Mouse (Mus musculus): ENCODE data around the gene Wnt9a. TPM values are rescaled to one million over a fixed set of nuclear protein-coding genes. Genes with fewer than 3 reads are reported as not detected.

Wnt9a gene
- polyA plus RNA-seq, 1 experiment from 2014 or later = 0.85 TPM

DNA sequence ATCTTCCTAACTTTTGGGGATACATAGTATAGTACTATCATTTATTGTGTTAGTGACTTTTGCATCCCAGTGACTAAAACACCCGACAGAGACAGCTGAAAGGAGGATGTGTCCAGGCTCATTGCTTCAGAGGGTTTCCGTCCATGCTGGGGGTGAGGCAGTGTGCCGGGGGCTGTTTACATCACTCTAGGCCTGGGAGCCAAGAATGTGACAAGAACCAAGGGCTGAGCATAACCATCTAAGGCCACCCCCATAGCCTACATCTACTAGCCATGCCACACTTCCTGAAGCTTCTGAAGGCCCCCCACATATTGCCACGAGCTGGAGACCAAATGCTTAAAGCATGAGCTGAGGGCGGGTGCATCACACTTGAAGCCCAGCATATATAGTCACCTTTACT lies 18.0 kb downstream of the Wnt9a start:
- Histone ChIP-seq H3K4me2 (replicated peaks; ENCODE audit: low read depth, low read length) (no peak overlapping the region), H3K4me1 (ENCODE audit: control insufficient read depth, insufficient read depth, low read length) (no peaks in the 10 kb centered on the region; the same call in 1 of the 2 replicates), H3K27me3 (ENCODE audit: control insufficient read depth, insufficient read depth, low read length) (no peaks in the 10 kb centered on the region), H3K9ac (ENCODE audit: low read depth, low read length) (no peak overlapping the region), H3K36me3 (ENCODE audit: control insufficient read depth, insufficient read depth, low read length) (no peaks in the 10 kb centered on the region), H3K4me3 (ENCODE audit: low read length) (no peak overlapping the region), H3K27ac (ENCODE audit: low read depth, low read length) (no peak overlapping the region), H3K9me3 (ENCODE audit: control insufficient read depth, low read length) (no peaks in the 10 kb centered on the region; the same call in 1 of the 2 replicates)
- 66% methylated on average over 5 of the region's 5 CpGs for WGBS
- no peak for ATAC-seq (ENCODE audit: low FRiP score, low TSS enrichment)

DNA sequence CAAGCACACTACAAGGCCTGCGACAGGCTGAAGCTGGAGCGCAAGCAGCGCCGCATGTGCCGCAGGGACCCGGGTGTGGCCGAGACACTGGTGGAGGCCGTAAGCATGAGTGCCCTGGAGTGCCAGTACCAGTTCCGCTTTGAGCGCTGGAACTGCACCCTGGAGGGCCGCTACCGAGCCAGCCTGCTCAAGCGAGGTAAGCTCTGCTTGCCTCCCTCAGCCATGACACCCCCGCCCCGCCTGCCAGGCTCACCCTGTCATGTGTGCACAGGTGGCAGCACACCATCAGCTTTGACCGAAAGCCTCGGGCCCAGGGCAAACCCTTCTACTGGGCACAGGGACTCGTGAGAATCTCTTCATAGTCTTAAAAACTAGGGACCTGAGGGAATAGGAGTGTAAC lies 20.9 kb downstream of the Wnt9a start:
- no peaks in the 10 kb centered on the region for H3K36me3 ChIP-seq (ENCODE audit: control insufficient read depth, insufficient read depth, low read length)
- 0 out of 2 replicates have a peak, but pooled peaks have one; percentile 5 for ATAC-seq (ENCODE audit: low FRiP score, low TSS enrichment)
- H3K9me3 ChIP-seq (ENCODE audit: control insufficient read depth, low read length) = no peaks in the 10 kb centered on the region
- H3K4me1 ChIP-seq (ENCODE audit: control insufficient read depth, insufficient read depth, low read length) = no peaks in the 10 kb centered on the region; the same call in 1 of the 2 replicates
- H3K4me2 ChIP-seq (replicated peaks; ENCODE audit: low read depth, low read length) = no peak overlapping the region
- 82% methylated on average over 18 of the region's 18 CpGs for WGBS
- H3K27me3 ChIP-seq (ENCODE audit: control insufficient read depth, insufficient read depth, low read length) = no peaks in the 10 kb centered on the region
- no peak overlapping the region for H3K4me3 ChIP-seq (ENCODE audit: low read length)
- H3K9ac ChIP-seq (ENCODE audit: low read depth, low read length) = no peak overlapping the region
- no peak overlapping the region for H3K27ac ChIP-seq (ENCODE audit: low read depth, low read length)

DNA sequence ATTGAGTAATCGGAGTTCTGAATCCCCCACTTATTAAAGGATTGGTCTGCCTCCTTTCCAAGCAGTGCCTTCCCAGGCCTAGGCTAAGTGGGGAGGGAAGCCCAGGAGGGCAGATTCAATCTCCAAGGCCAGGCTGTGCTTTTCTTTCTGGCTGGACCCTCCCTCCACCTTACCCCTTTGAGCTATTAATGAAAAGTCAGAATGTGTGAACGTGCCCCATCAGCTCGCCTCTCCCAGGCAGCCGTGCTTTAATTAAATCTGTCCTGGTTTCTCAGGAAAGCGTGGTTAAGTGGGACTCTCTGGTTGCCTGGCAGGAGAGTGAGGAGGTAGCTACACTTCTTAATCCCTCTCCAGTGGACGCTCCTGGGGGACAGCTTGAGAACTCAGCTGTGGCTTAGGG lies 22.9 kb downstream of the Wnt9a start:
- 37% methylated on average over 6 of the region's 6 CpGs for WGBS
- Histone ChIP-seq H3K27me3 (ENCODE audit: control insufficient read depth, insufficient read depth, low read length) (no peaks in the 10 kb centered on the region), H3K36me3 (ENCODE audit: control insufficient read depth, insufficient read depth, low read length) (no peaks in the 10 kb centered on the region), H3K4me3 (ENCODE audit: low read length) (no peak overlapping the region), H3K4me2 (replicated peaks; ENCODE audit: low read depth, low read length) (no peak overlapping the region), H3K9ac (ENCODE audit: low read depth, low read length) (no peak overlapping the region), H3K4me1 (ENCODE audit: control insufficient read depth, insufficient read depth, low read length) (peaks cover 3% of the 10 kb centered on the region; the same call in 1 of the 2 replicates), H3K9me3 (ENCODE audit: control insufficient read depth, low read length) (no peaks in the 10 kb centered on the region), H3K27ac (ENCODE audit: low read depth, low read length) (no peak overlapping the region)
- 0 out of 2 replicates have a peak, but pooled peaks have one; percentile 13 for ATAC-seq (ENCODE audit: low FRiP score, low TSS enrichment)

DNA sequence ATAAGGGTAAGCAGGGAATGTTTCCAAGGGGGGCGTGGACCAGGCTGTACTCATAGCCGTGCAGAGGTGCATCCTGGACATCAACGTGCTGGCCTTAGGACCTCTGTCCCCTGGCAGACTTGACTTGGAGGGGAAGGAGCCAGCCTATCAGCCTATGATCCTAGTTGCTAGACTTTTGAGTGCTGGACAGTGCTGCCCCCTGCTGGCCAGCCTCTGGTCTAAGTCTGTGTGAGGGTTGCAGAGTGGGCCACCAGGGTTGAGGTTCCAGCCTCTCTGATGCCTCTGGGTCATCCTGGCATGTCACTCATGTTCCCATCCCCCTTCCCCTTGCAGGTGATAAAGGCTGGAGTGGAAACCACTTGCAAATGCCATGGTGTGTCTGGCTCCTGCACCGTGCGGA lies 23.8 kb downstream of the Wnt9a start:
- Histone ChIP-seq H3K9ac (ENCODE audit: low read depth, low read length) (no peak overlapping the region), H3K4me3 (ENCODE audit: low read length) (no peak overlapping the region), H3K4me2 (replicated peaks; ENCODE audit: low read depth, low read length) (no peak overlapping the region), H3K36me3 (ENCODE audit: control insufficient read depth, insufficient read depth, low read length) (no peaks in the 10 kb centered on the region), H3K27me3 (ENCODE audit: control insufficient read depth, insufficient read depth, low read length) (no peaks in the 10 kb centered on the region), H3K4me1 (ENCODE audit: control insufficient read depth, insufficient read depth, low read length) (peaks cover 3% of the 10 kb centered on the region; the same call in 1 of the 2 replicates), H3K9me3 (ENCODE audit: control insufficient read depth, low read length) (no peaks in the 10 kb centered on the region), H3K27ac (ENCODE audit: low read depth, low read length) (no peak overlapping the region)
- WGBS = 52% methylated on average over 5 of the region's 5 CpGs
- ATAC-seq (ENCODE audit: low FRiP score, low TSS enrichment) = peak; percentile 70; the same call in 1 of the 2 replicates

DNA sequence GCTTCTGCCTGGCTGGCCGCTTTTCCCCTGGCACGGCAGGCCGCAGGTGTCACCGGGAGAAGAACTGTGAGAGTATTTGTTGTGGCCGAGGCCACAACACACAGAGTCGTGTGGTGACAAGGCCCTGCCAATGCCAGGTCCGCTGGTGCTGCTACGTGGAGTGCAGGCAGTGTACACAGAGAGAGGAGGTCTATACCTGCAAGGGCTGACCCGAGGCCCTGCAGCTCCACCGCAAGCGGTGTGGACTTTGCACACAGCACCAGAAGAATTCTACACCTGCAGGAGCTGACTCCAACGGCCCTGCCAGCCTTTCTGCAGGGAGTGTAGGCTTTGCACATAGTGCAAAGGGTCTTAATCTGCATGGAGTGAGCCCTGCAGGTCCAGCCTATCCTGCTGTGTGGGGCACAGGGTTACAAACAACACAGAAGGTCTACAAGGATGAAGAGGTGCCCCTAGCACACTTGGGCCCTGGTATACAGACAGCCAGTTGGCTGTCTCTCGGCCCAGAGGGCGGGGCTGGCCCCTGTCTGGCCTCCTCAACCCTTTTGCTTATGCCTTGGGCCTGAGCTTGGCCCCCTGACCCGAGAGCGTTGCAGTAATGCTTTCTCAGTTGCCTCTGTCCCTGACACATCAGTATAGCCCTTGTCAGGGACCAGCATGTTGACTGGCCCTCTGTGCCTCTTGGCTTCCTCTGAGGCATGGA lies 24.6 kb downstream of the Wnt9a start:
- ATAC-seq (ENCODE audit: low FRiP score, low TSS enrichment) = no peak
- no peak overlapping the region for H3K4me2 ChIP-seq (replicated peaks; ENCODE audit: low read depth, low read length)
- peaks cover 6% of the 10 kb centered on the region for H3K4me1 ChIP-seq (ENCODE audit: control insufficient read depth, insufficient read depth, low read length)
- 87% methylated on average over 16 of the region's 16 CpGs for WGBS
- H3K4me3 ChIP-seq (ENCODE audit: low read length) = no peak overlapping the region
- no peaks in the 10 kb centered on the region for H3K27me3 ChIP-seq (ENCODE audit: control insufficient read depth, insufficient read depth, low read length)
- H3K9ac ChIP-seq (ENCODE audit: low read depth, low read length) = no peak overlapping the region
- H3K9me3 ChIP-seq (ENCODE audit: control insufficient read depth, low read length) = no peaks in the 10 kb centered on the region
- H3K27ac ChIP-seq (ENCODE audit: low read depth, low read length) = no peak overlapping the region
- H3K36me3 ChIP-seq (ENCODE audit: control insufficient read depth, insufficient read depth, low read length) = no peaks in the 10 kb centered on the region

GRCm38 (mm10) chr11:59332938-59333337 lies 26.2 kb downstream of the Wnt9a start:
- Histone ChIP-seq H3K4me3 (ENCODE audit: low read length) (no peak overlapping the region), H3K27me3 (ENCODE audit: control insufficient read depth, insufficient read depth, low read length) (no peaks in the 10 kb centered on the region), H3K4me2 (replicated peaks; ENCODE audit: low read depth, low read length) (no peak overlapping the region), H3K27ac (ENCODE audit: low read depth, low read length) (no peak overlapping the region), H3K9ac (ENCODE audit: low read depth, low read length) (no peak overlapping the region), H3K36me3 (ENCODE audit: control insufficient read depth, insufficient read depth, low read length) (no peaks in the 10 kb centered on the region), H3K9me3 (ENCODE audit: control insufficient read depth, low read length) (no peaks in the 10 kb centered on the region), H3K4me1 (ENCODE audit: control insufficient read depth, insufficient read depth, low read length) (peaks cover 10% of the 10 kb centered on the region)
- WGBS = 31% methylated on average over 9 of the region's 9 CpGs
- no peak for ATAC-seq (ENCODE audit: low FRiP score, low TSS enrichment)

GRCm38 (mm10) chr11:59335150-59335549 lies 28.4 kb downstream of the Wnt9a start:
- Histone ChIP-seq H3K36me3 (ENCODE audit: control insufficient read depth, insufficient read depth, low read length) (no peaks in the 10 kb centered on the region), H3K27ac (ENCODE audit: low read depth, low read length) (no peak overlapping the region), H3K27me3 (ENCODE audit: control insufficient read depth, insufficient read depth, low read length) (no peaks in the 10 kb centered on the region), H3K4me3 (ENCODE audit: low read length) (no peak overlapping the region), H3K4me2 (replicated peaks; ENCODE audit: low read depth, low read length) (no peak overlapping the region), H3K4me1 (ENCODE audit: control insufficient read depth, insufficient read depth, low read length) (peaks cover 10% of the 10 kb centered on the region), H3K9ac (ENCODE audit: low read depth, low read length) (no peak overlapping the region), H3K9me3 (ENCODE audit: control insufficient read depth, low read length) (no peaks in the 10 kb centered on the region)
- WGBS = 92% methylated on average over 4 of the region's 4 CpGs
- no peak for ATAC-seq (ENCODE audit: low FRiP score, low TSS enrichment)

DNA sequence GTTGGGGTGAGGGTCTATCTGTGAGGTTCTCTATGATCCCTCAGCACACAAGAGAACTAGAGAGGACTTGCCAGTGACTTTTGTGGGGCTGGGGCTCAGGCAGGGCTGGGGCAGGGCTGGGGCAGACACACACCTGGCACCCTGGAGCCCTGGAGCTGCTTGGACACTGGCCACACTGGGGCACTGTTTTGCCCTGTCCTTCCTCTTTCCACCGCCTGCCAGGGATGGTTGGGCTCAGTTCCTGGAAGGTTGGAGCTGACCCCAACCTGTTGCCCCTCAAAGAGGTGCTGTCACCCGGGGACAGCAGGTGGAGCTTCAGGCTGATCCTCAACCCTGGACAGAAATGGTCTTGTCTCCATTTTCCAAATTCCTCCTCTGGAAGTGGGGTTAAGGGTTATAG lies 29.2 kb downstream of the Wnt9a start:
- Histone ChIP-seq H3K4me3 (ENCODE audit: low read length) (no peak overlapping the region), H3K9me3 (ENCODE audit: control insufficient read depth, low read length) (no peaks in the 10 kb centered on the region), H3K27me3 (ENCODE audit: control insufficient read depth, insufficient read depth, low read length) (no peaks in the 10 kb centered on the region), H3K27ac (ENCODE audit: low read depth, low read length) (no peak overlapping the region), H3K9ac (ENCODE audit: low read depth, low read length) (no peak overlapping the region), H3K4me2 (replicated peaks; ENCODE audit: low read depth, low read length) (no peak overlapping the region), H3K36me3 (ENCODE audit: control insufficient read depth, insufficient read depth, low read length) (no peaks in the 10 kb centered on the region), H3K4me1 (ENCODE audit: control insufficient read depth, insufficient read depth, low read length) (peaks cover 10% of the 10 kb centered on the region)
- WGBS = 37% methylated on average over 2 of the region's 2 CpGs
- ATAC-seq (ENCODE audit: low FRiP score, low TSS enrichment) = no peak

GRCm38 (mm10) chr11:59336381-59336780 lies 29.7 kb downstream of the Wnt9a start:
- Histone ChIP-seq H3K9ac (ENCODE audit: low read depth, low read length) (no peak overlapping the region), H3K27me3 (ENCODE audit: control insufficient read depth, insufficient read depth, low read length) (no peaks in the 10 kb centered on the region), H3K9me3 (ENCODE audit: control insufficient read depth, low read length) (no peaks in the 10 kb centered on the region), H3K27ac (ENCODE audit: low read depth, low read length) (no peak overlapping the region), H3K36me3 (ENCODE audit: control insufficient read depth, insufficient read depth, low read length) (no peaks in the 10 kb centered on the region), H3K4me2 (replicated peaks; ENCODE audit: low read depth, low read length) (no peak overlapping the region), H3K4me3 (ENCODE audit: low read length) (no peak overlapping the region), H3K4me1 (ENCODE audit: control insufficient read depth, insufficient read depth, low read length) (peaks cover 10% of the 10 kb centered on the region)
- peak; percentile 38; the same call in 1 of the 2 replicates for ATAC-seq (ENCODE audit: low FRiP score, low TSS enrichment)
- WGBS = 8% methylated on average over 1 of the region's 1 CpGs
